Mouse (Mus musculus) layer of hippocampus, adult 18-20 months (tissue): ENCODE data around the gene Gm45711. TPM values are rescaled to one million over a fixed set of nuclear protein-coding genes. Genes with fewer than 3 reads are reported as not detected.
"Not testable (repeated sequence)": the region's sequence is repeated elsewhere in the genome, so short reads cannot be mapped to it uniquely, and the experiment has no call there.

Source experiments
- DNase-seq, 2 experiments: peaks; one replicate each; pipeline ENCODE4 v3.0.0; 2022; ENCODE audit warnings: low spot score in 2 of 2
- total RNA-seq, 2 experiments: library from RNA; stranded (reverse); gene quantifications; 2 replicates each; pipeline ENCODE4 v1.2.3; 2021

Gm45711 gene
- total RNA-seq, 2 experiments from 2014 or later: not detected

- DNase-seq: not testable (repeated sequence)
These were observed 12.0 kb upstream of the Gm45711 start, which contains the start of gene Cmtm2b for GRCm38 (mm10) chr8:104321930-104322329. Cmtm2b (plus strand) TSS chr8:104322230.

GRCm38 (mm10) chr8:104321267-104321666 is 11.4 kb upstream of the Gm45711 start, which contains the start of gene Gm11020:
Gm11020 (plus strand) TSS chr8:104321567.
- not testable (repeated sequence) for DNase-seq

- DNase-seq: no peak
These were observed 3.4 kb upstream of the Gm45711 start for GRCm38 (mm10) chr8:104313311-104313710.

GRCm38 (mm10) chr8:104312023-104312422 is 2.1 kb upstream of the Gm45711 start:
- not testable (repeated sequence) for DNase-seq

- DNase-seq: not testable (repeated sequence)
These were observed 1.5 kb downstream of the Gm45711 start for GRCm38 (mm10) chr8:104308341-104308740.

- no peak for DNase-seq
These were observed 4.9 kb downstream of the Gm45711 start for GRCm38 (mm10) chr8:104304962-104305361.

- DNase-seq: not testable (repeated sequence)
These were observed 7.3 kb downstream of the Gm45711 start for GRCm38 (mm10) chr8:104302536-104302935.

GRCm38 (mm10) chr8:104301577-104301976 is 8.3 kb downstream of the Gm45711 start:
- peak in 1 of 2 experiments; percentile 21 for DNase-seq

GRCm38 (mm10) chr8:104294396-104294795 is 15.5 kb downstream of the Gm45711 start:
- no peak for DNase-seq

- not testable (repeated sequence) for DNase-seq
These were observed 16.8 kb downstream of the Gm45711 start, which contains the start of gene Cmtm2a for GRCm38 (mm10) chr8:104293081-104293480. Cmtm2a (minus strand) TSS chr8:104293181.

GRCm38 (mm10) chr8:104268937-104269440 is 40.9 kb downstream of the Gm45711 start:
- DNase-seq: no peak

GRCm38 (mm10) chr8:104268368-104268767 is 41.5 kb downstream of the Gm45711 start:
- DNase-seq: no peak

- not testable (repeated sequence) for DNase-seq
These were observed 45.5 kb downstream of the Gm45711 start for GRCm38 (mm10) chr8:104264271-104264935.

GRCm38 (mm10) chr8:104261802-104262201 is 48.1 kb downstream of the Gm45711 start:
- DNase-seq: not testable (repeated sequence)

- no peak for DNase-seq
These were observed 56.9 kb downstream of the Gm45711 start for GRCm38 (mm10) chr8:104253016-104253415.

- DNase-seq: no peak
These were observed 58.4 kb downstream of the Gm45711 start for GRCm38 (mm10) chr8:104251461-104251860.

GRCm38 (mm10) chr8:104250439-104251367 is 59.2 kb downstream of the Gm45711 start, which contains the start of gene Cklf:
Cklf (plus strand) TSS chr8:104250861.
- DNase-seq: peak; percentile 55 to 72

GRCm38 (mm10) chr8:104249442-104249996 is 60.4 kb downstream of the Gm45711 start:
- no peak for DNase-seq

- DNase-seq: peak; percentile 51 to 76
These were observed 61.6 kb downstream of the Gm45711 start, which contains the start of gene Tk2 for GRCm38 (mm10) chr8:104248276-104248675. Tk2 (minus strand) TSS chr8:104248558.

- DNase-seq: no peak
These were observed 62.0 kb downstream of the Gm45711 start for GRCm38 (mm10) chr8:104247908-104248275.
